Mouse (Mus musculus): Measurements from ENCODE around the gene Sh2b2. TPM values are rescaled to one million over a fixed set of nuclear protein-coding genes. Genes with fewer than 3 reads are reported as not detected.
A peak's percentile ranks its signal among the peaks of the same experiment; 100 is the strongest.
"Not testable (repeated sequence)": the region's sequence is repeated elsewhere in the genome, so short reads cannot be mapped to it uniquely, and the experiment has no call there.

Sh2b2 gene
- total RNA-seq, 2 experiments from 2014 or later = 3.5 to 3.9 TPM

- no peak for DNase-seq
These were observed 2.2 kb downstream of the Sh2b2 start for GRCm38 (mm10) chr5:136243851-136244761.

GRCm38 (mm10) chr5:136241161-136241560 is 5.2 kb downstream of the Sh2b2 start:
- intact Hi-C loops (cut with DNase I) = no loop called here
- no peak for DNase-seq

More at GRCm38 (mm10) chr5:136243851-136244761, 2.2 kb downstream of the Sh2b2 start:
- intact Hi-C loops (cut with DNase I) = no loop called here

- intact Hi-C loops (cut with DNase I) = no loop called here
- no peak for DNase-seq
These were observed 6.0 kb downstream of the Sh2b2 start for GRCm38 (mm10) chr5:136240381-136240780.

- no peak for DNase-seq
- intact Hi-C loops (cut with DNase I) = no loop called here
These were observed 8.7 kb downstream of the Sh2b2 start for GRCm38 (mm10) chr5:136237607-136238006.

- no peak for DNase-seq
- intact Hi-C loops (cut with DNase I) = no loop called here
These were observed 9.7 kb downstream of the Sh2b2 start for GRCm38 (mm10) chr5:136236611-136237010.

GRCm38 (mm10) chr5:136230348-136231035 is 15.9 kb downstream of the Sh2b2 start:
- intact Hi-C loops (cut with DNase I) = no loop called here
- peak; percentile 47 to 48 for DNase-seq

GRCm38 (mm10) chr5:136226246-136226876 is 20.0 kb downstream of the Sh2b2 start:
- intact Hi-C loops (cut with DNase I) = no loop called here
- no peak for DNase-seq

- DNase-seq = no peak
- intact Hi-C loops (cut with DNase I) = no loop called here
These were observed 27.8 kb downstream of the Sh2b2 start for GRCm38 (mm10) chr5:136218585-136218984.

GRCm38 (mm10) chr5:136217932-136218381 is 28.4 kb downstream of the Sh2b2 start:
- DNase-seq = no peak
- intact Hi-C loops (cut with DNase I) = no loop called here

GRCm38 (mm10) chr5:136217004-136217665 is 29.2 kb downstream of the Sh2b2 start:
- intact Hi-C loops (cut with DNase I) = no loop called here
- DNase-seq = no peak

- DNase-seq = no peak
- intact Hi-C loops (cut with DNase I) = no loop called here
These were observed 30.4 kb downstream of the Sh2b2 start for GRCm38 (mm10) chr5:136215958-136216357.

- no peak for DNase-seq
- intact Hi-C loops (cut with DNase I) = no loop called here
These were observed 31.1 kb downstream of the Sh2b2 start for GRCm38 (mm10) chr5:136215211-136215610.

- DNase-seq = no peak
- intact Hi-C loops (cut with DNase I) = no loop called here
These were observed 32.6 kb downstream of the Sh2b2 start for GRCm38 (mm10) chr5:136213716-136214115.

- DNase-seq = no peak
- intact Hi-C loops (cut with DNase I) = no loop called here
These were observed 33.6 kb downstream of the Sh2b2 start for GRCm38 (mm10) chr5:136212716-136213115.

GRCm38 (mm10) chr5:136211341-136212102 is 34.8 kb downstream of the Sh2b2 start:
- intact Hi-C loops (cut with DNase I); DNase-seq: not testable (repeated sequence)

- DNase-seq = no peak
- intact Hi-C loops (cut with DNase I) = no loop called here
These were observed 35.8 kb downstream of the Sh2b2 start for GRCm38 (mm10) chr5:136210549-136210948.

GRCm38 (mm10) chr5:136201832-136202231 is 44.5 kb downstream of the Sh2b2 start:
- intact Hi-C loops (cut with DNase I) = loop anchor here (1.0 to 5.0 kb wide), 2 partner anchors 51 to 555 kb away; no protein-coding TSS in a partner anchor

GRCm38 (mm10) chr5:136199526-136199925 is 46.8 kb downstream of the Sh2b2 start:
- intact Hi-C loops (cut with DNase I) = no loop called here
- no peak for DNase-seq

More at GRCm38 (mm10) chr5:136201832-136202231, 44.5 kb downstream of the Sh2b2 start:
- DNase-seq = peak; percentile 39 to 43
